Mouse (Mus musculus): Measurements from ENCODE around the gene Exoc4.

The Exoc4 gene

GRCm38 (mm10) chr6:33476134-33476533 is 227.2 kb downstream of the Exoc4 start:
- no peak for DNase-seq (ENCODE audit: low spot score)

GRCm38 (mm10) chr6:33484568-33484967 is 235.7 kb downstream of the Exoc4 start:
- DNase-seq (ENCODE audit: low spot score), result no peak

GRCm38 (mm10) chr6:33489788-33490187 is 240.9 kb downstream of the Exoc4 start:
- no peak for DNase-seq (ENCODE audit: low spot score)

- no peak for DNase-seq (ENCODE audit: low spot score)
These were observed 247.4 kb downstream of the Exoc4 start for GRCm38 (mm10) chr6:33496141-33496855.

- DNase-seq (ENCODE audit: low spot score), result no peak
These were observed 248.5 kb downstream of the Exoc4 start for GRCm38 (mm10) chr6:33497348-33497747.

- DNase-seq (ENCODE audit: low spot score), result no peak
These were observed 253.5 kb downstream of the Exoc4 start for GRCm38 (mm10) chr6:33502388-33502787.

GRCm38 (mm10) chr6:33503381-33503780 is 254.5 kb downstream of the Exoc4 start:
- no peak for DNase-seq (ENCODE audit: low spot score)

GRCm38 (mm10) chr6:33507134-33507533 is 258.2 kb downstream of the Exoc4 start:
- DNase-seq (ENCODE audit: low spot score), result no peak

- DNase-seq (ENCODE audit: low spot score), result peak; percentile 34
These were observed 266.5 kb downstream of the Exoc4 start for GRCm38 (mm10) chr6:33515391-33515790.

GRCm38 (mm10) chr6:33516798-33517197 is 267.9 kb downstream of the Exoc4 start:
- no peak for DNase-seq (ENCODE audit: low spot score)

GRCm38 (mm10) chr6:33517890-33518410 is 269.1 kb downstream of the Exoc4 start:
- no peak for DNase-seq (ENCODE audit: low spot score)

GRCm38 (mm10) chr6:33525695-33526366 is 276.9 kb downstream of the Exoc4 start:
- no peak for DNase-seq (ENCODE audit: low spot score)

GRCm38 (mm10) chr6:33540356-33540755 is 291.5 kb downstream of the Exoc4 start:
- DNase-seq (ENCODE audit: low spot score), result no peak

- DNase-seq (ENCODE audit: low spot score), result peak; percentile 44
These were observed 293.8 kb downstream of the Exoc4 start for GRCm38 (mm10) chr6:33542712-33543111.

GRCm38 (mm10) chr6:33551934-33552333 is 303.0 kb downstream of the Exoc4 start:
- DNase-seq (ENCODE audit: low spot score), result peak; percentile 73

- DNase-seq (ENCODE audit: low spot score), result no peak
These were observed 312.0 kb downstream of the Exoc4 start for GRCm38 (mm10) chr6:33560925-33561324.

- DNase-seq (ENCODE audit: low spot score), result no peak
These were observed 313.0 kb downstream of the Exoc4 start for GRCm38 (mm10) chr6:33561911-33562310.

GRCm38 (mm10) chr6:33575947-33576346 is 327.1 kb downstream of the Exoc4 start:
- no peak for DNase-seq (ENCODE audit: low spot score)

- no peak for DNase-seq (ENCODE audit: low spot score)
These were observed 359.6 kb downstream of the Exoc4 start for GRCm38 (mm10) chr6:33608469-33608868.

- peak; percentile 9 for DNase-seq (ENCODE audit: low spot score)
These were observed 365.1 kb downstream of the Exoc4 start for GRCm38 (mm10) chr6:33613978-33614377.

GRCm38 (mm10) chr6:33618590-33618989 is 369.7 kb downstream of the Exoc4 start:
- no peak for DNase-seq (ENCODE audit: low spot score)

- DNase-seq (ENCODE audit: low spot score), result no peak
These were observed 371.8 kb downstream of the Exoc4 start for GRCm38 (mm10) chr6:33620701-33621100.

- no peak for DNase-seq (ENCODE audit: low spot score)
These were observed 377.0 kb downstream of the Exoc4 start for GRCm38 (mm10) chr6:33625931-33626330.
